Mouse (Mus musculus) forebrain, embryonic 14.5 days (tissue): ENCODE measurements around the gene Plxna4. TPM values are rescaled to one million over a fixed set of nuclear protein-coding genes. Genes with fewer than 3 reads are reported as not detected.

Experiments used
- ATAC-seq: fragments of 200-750 bp; cut with Nextera tagmentation; 2 replicates; pipeline ENCODE4 v1.8.0; 2017; ENCODE audit warnings: mild to moderate bottlenecking, moderate library complexity
- DNase-seq: peaks from one replicate; pipeline ENCODE4 v3.0.0-alpha.2; 2015; ENCODE audit warnings: low spot score
- H3K27ac ChIP-seq: fragments of 300-500 bp; sonication (generic); 2 replicates; pipeline ENCODE4 v1.5.1; 2014; ENCODE audit warnings: low read depth, mild to moderate bottlenecking, control low read depth, low read length, moderate library complexity
- H3K27me3 ChIP-seq: fragments of 300-500 bp; sonication (generic); replicated peaks from 2 replicates; pipeline ENCODE4 v1.6.1; 2014; ENCODE audit warnings: low read length, control low read depth, mixed read lengths; ENCODE audit not compliant: control insufficient read depth, insufficient read depth
- H3K36me3 ChIP-seq: fragments of 300-500 bp; sonication (generic); 2 replicates; pipeline ENCODE4 v1.6.1; 2014; ENCODE audit warnings: low read length, control low read depth; ENCODE audit not compliant: control insufficient read depth, insufficient read depth
- H3K4me1 ChIP-seq: fragments of 300-500 bp; sonication (generic); 2 replicates; pipeline ENCODE4 v1.6.1; 2014; ENCODE audit warnings: antibody characterized with exemption, low read length, control low read depth; ENCODE audit not compliant: control insufficient read depth, insufficient read depth
- H3K4me2 ChIP-seq: fragments of 300-500 bp; sonication (generic); 2 replicates; pipeline ENCODE4 v1.6.1; 2014; ENCODE audit warnings: mild to moderate bottlenecking, control low read depth, low read length
- H3K4me3 ChIP-seq: fragments of 300-500 bp; sonication (generic); 2 replicates; pipeline ENCODE4 v1.5.1; 2014; ENCODE audit warnings: low read depth, low read length, control low read depth
- H3K9ac ChIP-seq: fragments of 300-500 bp; sonication (generic); 2 replicates; pipeline ENCODE4 v1.6.1; 2014; ENCODE audit warnings: mild to moderate bottlenecking, low read length, control low read depth, moderate library complexity
- H3K9me3 ChIP-seq: fragments of 300-500 bp; sonication (generic); replicated peaks from 2 replicates; pipeline ENCODE4 v1.6.1; 2016; ENCODE audit warnings: low read length, control low read depth, mixed read lengths; ENCODE audit not compliant: control insufficient read depth
- WGBS: fragments of 180-500 bp; shearing (Covaris S2); extraction: QIAGEN DNeasy Blood & Tissue Kit; methylation state at CpG from one replicate; pipeline ENCODE4 v1.1.7; 2014; 5-methylcytosine and 5-hydroxymethylcytosine counted together
- polyA plus RNA-seq: library from polyadenylated mRNA; unstranded; fragments of >200 nt; fragmentation: Nextera tagmentation; extraction: Ambion mirVana; gene quantifications from 2 replicates; pipeline ENCODE4 v1.2.1, GENCODE M21; 2014

The Plxna4 gene
- polyA plus RNA-seq, 1 experiment from 2014 or later: 19.9 TPM

DNA sequence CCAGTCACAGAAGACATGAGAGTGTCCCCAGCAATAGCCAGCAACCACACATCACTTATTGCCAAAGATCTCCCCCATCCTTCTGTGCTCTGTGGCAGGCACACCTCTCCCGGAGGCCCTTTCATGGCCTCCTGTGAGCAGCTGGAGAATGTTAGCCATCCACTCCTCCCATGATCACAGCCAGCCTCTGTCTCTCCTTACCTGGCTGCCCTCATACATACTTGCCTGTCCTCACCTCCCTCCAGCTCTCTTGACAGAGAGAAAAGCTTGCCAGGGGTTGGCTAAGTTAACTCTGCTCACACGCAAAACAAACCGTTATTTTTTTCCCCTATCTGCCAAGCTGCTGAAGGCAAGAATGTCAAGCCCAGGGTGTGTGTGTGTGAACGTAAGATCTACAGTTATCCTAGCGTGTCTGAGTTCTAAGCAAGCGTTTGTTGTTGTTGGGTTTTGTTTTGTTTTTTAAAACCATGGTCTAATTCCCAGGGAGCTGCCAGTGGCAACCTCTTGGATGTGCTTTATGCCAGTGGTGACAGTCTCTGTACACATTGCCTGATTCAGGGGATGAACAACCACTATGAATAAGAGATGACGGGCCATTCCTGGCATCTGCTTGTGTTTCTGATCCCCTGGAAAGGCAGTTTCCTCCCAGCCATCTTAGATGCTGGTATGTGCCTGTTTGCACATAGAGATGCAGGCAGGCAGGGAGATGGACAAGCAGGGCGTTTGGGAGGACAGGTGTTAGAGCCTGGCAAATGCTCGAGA is 257.8 kb downstream of the Plxna4 start:
- Histone ChIP-seq H3K4me1 (peaks cover 19% of the 10 kb centered on the region), H3K4me3 (no peak overlapping the region), H3K9me3 (no peaks in the 10 kb centered on the region), H3K36me3 (no peaks in the 10 kb centered on the region), H3K9ac (no peak overlapping the region), H3K4me2 (no peak overlapping the region), H3K27me3 (no peaks in the 10 kb centered on the region), H3K27ac (no peak overlapping the region)
- ATAC-seq (no peak), DNase-seq (no peak)
- 72% methylated on average over 9 of the region's 9 CpGs for WGBS

DNA sequence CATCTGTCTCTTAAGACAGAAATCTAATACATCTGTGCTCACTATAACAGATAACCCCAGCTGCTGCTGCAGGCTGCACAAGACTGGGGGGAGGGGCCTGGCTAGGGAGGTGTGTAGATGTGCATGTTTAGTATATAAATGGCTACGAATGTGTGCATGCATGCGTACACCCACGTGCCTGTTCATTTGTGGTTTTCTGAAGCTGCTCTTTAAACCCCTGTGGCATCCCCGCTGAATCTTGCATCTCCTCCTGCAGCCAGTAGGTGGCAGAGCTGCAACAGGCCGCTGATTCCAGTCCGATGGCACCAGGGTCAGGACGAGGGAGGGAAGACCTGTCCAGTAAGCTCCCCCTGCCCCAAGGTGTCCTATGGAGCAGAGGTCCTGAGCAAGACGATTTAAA is 260.0 kb downstream of the Plxna4 start:
- DNase-seq: peak; percentile 81
- H3K9ac ChIP-seq: no peak overlapping the region
- H3K9me3 ChIP-seq: no peaks in the 10 kb centered on the region
- ATAC-seq: peak; percentile 69
- no peak overlapping the region for H3K4me3 ChIP-seq
- H3K27ac ChIP-seq: no peak overlapping the region
- peaks cover 19% of the 10 kb centered on the region for H3K4me1 ChIP-seq
- no peak overlapping the region for H3K4me2 ChIP-seq
- WGBS: 0% methylated on average over 8 of the region's 8 CpGs
- no peaks in the 10 kb centered on the region for H3K27me3 ChIP-seq
- H3K36me3 ChIP-seq: no peaks in the 10 kb centered on the region

DNA sequence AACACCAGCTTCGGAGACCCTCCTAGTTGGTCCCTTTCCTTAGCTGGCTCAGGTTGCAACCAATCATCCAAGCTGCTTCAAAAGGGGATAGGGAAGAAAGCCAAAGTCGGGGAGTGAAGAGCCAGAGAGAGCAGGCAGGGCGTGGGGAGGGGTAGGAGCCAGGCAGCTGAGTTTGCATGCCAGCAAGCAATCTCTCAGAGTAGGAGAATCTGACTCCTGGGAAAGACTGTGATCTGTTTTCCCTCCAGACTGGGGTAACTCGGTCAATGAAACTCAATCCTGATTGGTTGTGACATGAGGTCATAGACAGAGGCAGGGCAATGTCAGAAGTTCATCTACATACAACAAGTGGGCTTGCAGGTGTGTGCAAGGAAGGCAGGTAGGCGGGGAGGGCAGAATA is 260.8 kb downstream of the Plxna4 start:
- peak; percentile 66 for DNase-seq
- ATAC-seq: peak; percentile 23; the same call in 1 of the 2 replicates
- Histone ChIP-seq H3K9ac (no peak overlapping the region), H3K4me1 (peaks cover 19% of the 10 kb centered on the region), H3K27ac (no peak overlapping the region; the same call in 1 of the 2 replicates), H3K9me3 (no peaks in the 10 kb centered on the region), H3K36me3 (no peaks in the 10 kb centered on the region), H3K4me2 (no peak overlapping the region), H3K27me3 (no peaks in the 10 kb centered on the region), H3K4me3 (no peak overlapping the region)
- WGBS: 28% methylated on average over 5 of the region's 5 CpGs

DNA sequence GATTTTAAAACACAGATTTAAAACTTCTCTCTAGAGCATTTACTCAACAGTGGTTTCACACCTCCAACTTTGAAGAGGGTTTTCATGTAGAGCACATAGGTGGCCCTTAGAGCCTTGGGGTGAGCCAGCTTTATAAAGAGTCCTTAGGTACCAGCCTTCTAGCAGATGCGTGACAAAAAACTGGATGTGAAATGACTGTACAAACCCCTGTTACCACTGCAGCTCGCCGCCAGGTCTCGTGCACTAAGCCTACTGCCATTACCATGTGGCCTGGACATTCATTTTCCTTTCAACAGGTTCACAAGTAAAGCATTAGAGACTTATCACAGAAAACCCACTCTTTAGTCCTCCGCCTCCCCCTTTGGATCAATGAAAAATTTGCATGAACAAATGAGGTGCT is 261.6 kb downstream of the Plxna4 start:
- Histone ChIP-seq H3K4me1 (peaks cover 19% of the 10 kb centered on the region), H3K4me2 (no peak overlapping the region), H3K36me3 (no peaks in the 10 kb centered on the region), H3K4me3 (no peak overlapping the region), H3K27me3 (no peaks in the 10 kb centered on the region), H3K9ac (no peak overlapping the region), H3K27ac (no peak overlapping the region), H3K9me3 (no peaks in the 10 kb centered on the region)
- no peak for DNase-seq
- WGBS: 90% methylated on average over 5 of the region's 5 CpGs
- ATAC-seq: no peak

DNA sequence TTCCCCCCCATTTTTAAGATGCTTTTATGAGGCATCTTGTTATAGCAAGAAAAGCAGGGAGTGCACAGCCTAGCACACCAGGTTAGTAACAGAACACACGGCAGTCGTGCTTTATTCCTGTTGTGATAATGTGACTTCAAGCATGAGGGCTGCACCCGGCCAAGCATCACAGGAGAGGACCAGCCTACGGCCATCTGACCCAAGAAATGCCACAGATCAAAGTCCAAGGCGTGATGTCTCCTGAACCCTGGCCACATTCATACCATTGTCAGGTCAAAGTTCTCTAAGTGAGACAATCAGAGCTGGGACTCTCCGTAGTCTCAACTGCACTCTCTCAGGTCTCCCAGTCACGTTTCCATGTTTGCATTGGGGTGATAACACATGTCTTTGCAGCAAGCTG is 262.1 kb downstream of the Plxna4 start:
- Histone ChIP-seq H3K4me3 (no peak overlapping the region), H3K36me3 (no peaks in the 10 kb centered on the region), H3K4me1 (peaks cover 19% of the 10 kb centered on the region), H3K9me3 (no peaks in the 10 kb centered on the region), H3K27ac (no peak overlapping the region), H3K9ac (no peak overlapping the region), H3K4me2 (no peak overlapping the region), H3K27me3 (no peaks in the 10 kb centered on the region)
- ATAC-seq (no peak), DNase-seq (no peak)
- 79% methylated on average over 7 of the region's 7 CpGs for WGBS

DNA sequence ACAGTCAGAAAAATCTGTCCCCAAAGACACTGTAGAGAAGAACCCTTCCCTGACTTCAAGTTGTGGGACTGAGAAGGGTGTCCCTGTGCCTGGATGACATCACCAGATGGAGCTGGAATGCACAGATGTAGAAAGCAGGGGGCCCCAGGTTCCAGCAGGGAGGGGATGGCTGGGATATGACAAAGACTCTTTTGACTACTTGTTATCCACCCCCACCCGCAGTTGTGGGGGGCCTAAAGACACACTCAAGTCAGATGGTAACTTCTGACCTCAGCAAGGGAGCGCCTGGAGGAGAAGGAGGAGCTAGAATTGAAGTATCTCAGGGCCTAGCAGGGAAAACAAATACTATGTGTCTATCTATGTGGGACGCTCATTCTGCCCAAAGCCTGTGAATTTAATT is 266.8 kb downstream of the Plxna4 start:
- Histone ChIP-seq H3K4me1 (no peaks in the 10 kb centered on the region), H3K9ac (no peak overlapping the region), H3K4me3 (no peak overlapping the region), H3K4me2 (no peak overlapping the region), H3K27ac (no peak overlapping the region), H3K9me3 (no peaks in the 10 kb centered on the region), H3K36me3 (no peaks in the 10 kb centered on the region), H3K27me3 (no peaks in the 10 kb centered on the region)
- no peak for ATAC-seq
- DNase-seq: no peak
- WGBS: 68% methylated on average over 3 of the region's 3 CpGs

DNA sequence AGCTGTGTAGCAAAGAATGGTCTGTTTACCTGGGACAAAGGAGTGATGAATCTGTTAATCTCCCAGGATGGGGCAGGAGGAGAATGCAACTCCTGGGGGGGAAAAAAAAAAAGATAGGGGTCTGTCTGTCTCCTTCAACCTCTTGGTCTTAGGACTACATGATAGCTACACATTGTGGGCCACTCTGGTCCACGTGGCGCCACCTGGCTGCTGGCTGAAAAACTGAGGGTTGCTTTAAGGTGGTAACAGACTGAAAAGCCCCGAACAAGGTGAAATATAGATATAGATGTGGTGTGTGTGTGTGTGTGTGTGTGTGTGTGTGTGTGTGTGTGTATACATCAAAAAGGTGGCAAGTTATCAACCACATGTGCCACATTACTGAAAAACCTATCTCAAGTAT is 267.7 kb downstream of the Plxna4 start:
- Histone ChIP-seq H3K36me3 (no peaks in the 10 kb centered on the region), H3K4me3 (no peak overlapping the region), H3K9ac (no peak overlapping the region), H3K4me1 (no peaks in the 10 kb centered on the region), H3K27me3 (no peaks in the 10 kb centered on the region), H3K9me3 (no peaks in the 10 kb centered on the region), H3K4me2 (no peak overlapping the region), H3K27ac (no peak overlapping the region)
- WGBS: 27% methylated on average over 3 of the region's 3 CpGs
- no peak for DNase-seq
- ATAC-seq: no peak

DNA sequence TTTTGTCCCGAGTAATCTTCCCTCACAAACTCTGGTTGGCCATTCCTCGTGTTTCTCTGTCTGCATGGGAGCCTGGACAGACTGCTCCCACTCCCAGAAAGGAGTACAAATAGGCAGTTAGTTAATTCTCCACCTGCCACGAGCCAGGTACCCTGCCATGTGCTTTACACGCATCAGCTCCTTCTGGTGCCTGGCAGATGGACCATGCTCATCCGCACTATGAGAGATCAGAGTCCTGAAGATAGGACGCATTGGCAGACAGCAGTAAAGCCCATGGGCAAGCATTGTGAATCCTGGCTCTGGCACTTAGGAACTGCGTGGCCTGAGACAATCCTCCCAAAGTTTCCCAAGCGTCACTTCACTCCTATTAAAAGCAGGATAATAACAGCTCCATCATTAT is 270.5 kb downstream of the Plxna4 start:
- peaks cover 4% of the 10 kb centered on the region; the same call in 1 of the 2 replicates for H3K4me1 ChIP-seq
- no peak overlapping the region for H3K27ac ChIP-seq
- H3K9me3 ChIP-seq: no peaks in the 10 kb centered on the region
- no peak for DNase-seq
- no peak overlapping the region for H3K4me3 ChIP-seq
- WGBS: 77% methylated on average over 8 of the region's 8 CpGs
- no peaks in the 10 kb centered on the region for H3K27me3 ChIP-seq
- ATAC-seq: no peak
- H3K9ac ChIP-seq: no peak overlapping the region
- H3K36me3 ChIP-seq: no peaks in the 10 kb centered on the region
- H3K4me2 ChIP-seq: no peak overlapping the region

DNA sequence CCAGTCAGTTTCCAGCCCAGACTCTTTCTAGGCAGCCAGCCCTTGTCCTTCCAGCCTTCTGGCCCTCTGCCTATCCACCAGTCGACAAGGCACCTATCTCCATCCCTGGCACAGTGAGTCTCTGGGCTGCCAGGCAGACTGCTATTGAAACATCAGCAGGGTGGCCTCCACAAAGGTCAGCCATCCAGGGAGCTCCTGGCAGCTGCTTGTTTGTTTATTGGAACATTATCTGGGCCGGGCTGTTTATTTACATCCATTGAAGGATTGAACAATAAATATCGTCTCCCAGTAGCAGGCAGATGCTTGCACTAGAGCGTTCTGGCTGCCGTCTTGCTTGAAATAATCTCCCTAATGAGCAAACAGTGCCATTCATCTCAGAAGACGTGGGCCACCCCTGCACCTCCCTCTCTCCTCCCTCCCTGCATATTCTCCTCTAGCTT is 273.0 kb downstream of the Plxna4 start:
- no peak overlapping the region for H3K9ac ChIP-seq
- no peak overlapping the region for H3K4me2 ChIP-seq
- H3K4me3 ChIP-seq: no peak overlapping the region
- H3K27me3 ChIP-seq: no peaks in the 10 kb centered on the region
- 0 out of 2 replicates have a peak overlapping the region, but pooled peaks have one; percentile 30 for H3K27ac ChIP-seq
- 22% methylated on average over 6 of the region's 6 CpGs for WGBS
- H3K4me1 ChIP-seq: peaks cover 4% of the 10 kb centered on the region; the same call in 1 of the 2 replicates
- no peaks in the 10 kb centered on the region for H3K36me3 ChIP-seq
- DNase-seq: peak; percentile 63
- H3K9me3 ChIP-seq: no peaks in the 10 kb centered on the region
- ATAC-seq: peak; percentile 50; the same call in 1 of the 2 replicates
